Mouse (Mus musculus) spleen, adult 2 months (tissue): ENCODE measurements around the gene Lrrc29.

Experiments
- CTCF ChIP-seq: fragments of 200-500 bp; IDR thresholded peaks from 2 replicates; pipeline ENCODE4 v1.5.1; 2011; ENCODE audit warnings: mild to moderate bottlenecking, inconsistent platforms; ENCODE audit not compliant: insufficient read depth, insufficient read length, insufficient replicate concordance; ENCODE audit errors: extremely low read depth
- POLR2A ChIP-seq: fragments of 200-500 bp; IDR thresholded peaks from 2 replicates; pipeline ENCODE4 v1.6.1; 2011; ENCODE audit warnings: low read depth, low read length, inconsistent platforms

- no peak for TF ChIP-seq CTCF
- TF ChIP-seq POLR2A = no peak
Measured at GRCm38 (mm10) chr8:105367107-105367506, 41.0 kb upstream of the Lrrc29 start.
